Mouse (Mus musculus) testis, postnatal 14 days (tissue): ENCODE results near the gene Yipf1.
"Not testable (repeated sequence)": the region's sequence is repeated elsewhere in the genome, so short reads cannot be mapped to it uniquely, and the experiment has no call there.

Source experiments
- DNase-seq: peaks from one replicate; pipeline ENCODE4 v3.0.0; 2021; ENCODE audit warnings: low spot score

Gene Yipf1

GRCm38 (mm10) chr4:107323113-107323512 lies 8.9 kb downstream of the Yipf1 start:
- DNase-seq, result no peak

DNA sequence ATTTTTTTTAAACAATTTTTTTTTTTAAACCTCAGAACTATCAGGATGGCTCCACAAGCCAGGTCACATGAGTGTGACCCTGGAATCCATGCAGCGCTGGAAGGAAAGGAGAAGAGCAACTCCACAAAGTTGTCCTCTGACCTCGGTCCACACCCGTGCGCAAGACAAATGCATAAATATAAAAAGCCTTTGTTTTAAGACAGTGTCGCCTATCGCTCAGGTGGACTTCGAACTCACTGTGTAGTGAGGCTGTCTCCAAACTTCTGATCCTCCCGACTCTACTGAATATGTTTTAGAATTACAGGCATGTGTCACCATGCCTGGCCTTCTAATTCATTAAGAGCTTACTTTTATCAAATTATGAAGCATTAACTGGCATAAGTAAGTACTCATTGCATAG lies 14.4 kb downstream of the Yipf1 start:
- DNase-seq, result no peak

DNA sequence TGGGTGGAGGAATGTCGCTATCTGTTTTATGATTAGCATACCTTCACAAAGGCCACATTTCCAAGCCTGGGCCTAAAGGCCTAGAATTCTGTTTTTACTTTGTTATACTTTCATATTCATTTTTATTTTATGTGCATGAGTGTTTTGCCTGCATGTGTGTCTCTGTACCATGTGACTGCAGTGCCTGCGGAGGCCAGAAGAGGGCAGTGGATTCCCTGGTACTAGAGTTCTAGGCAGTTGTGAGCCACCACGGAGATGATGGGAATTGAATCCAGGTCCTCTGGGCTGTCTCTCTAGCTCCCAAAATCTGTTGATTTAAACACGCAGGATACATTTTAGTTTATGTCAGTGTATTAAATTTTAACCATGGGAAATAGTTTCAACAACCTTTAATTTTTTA lies 19.4 kb downstream of the Yipf1 start:
- no peak for DNase-seq

DNA sequence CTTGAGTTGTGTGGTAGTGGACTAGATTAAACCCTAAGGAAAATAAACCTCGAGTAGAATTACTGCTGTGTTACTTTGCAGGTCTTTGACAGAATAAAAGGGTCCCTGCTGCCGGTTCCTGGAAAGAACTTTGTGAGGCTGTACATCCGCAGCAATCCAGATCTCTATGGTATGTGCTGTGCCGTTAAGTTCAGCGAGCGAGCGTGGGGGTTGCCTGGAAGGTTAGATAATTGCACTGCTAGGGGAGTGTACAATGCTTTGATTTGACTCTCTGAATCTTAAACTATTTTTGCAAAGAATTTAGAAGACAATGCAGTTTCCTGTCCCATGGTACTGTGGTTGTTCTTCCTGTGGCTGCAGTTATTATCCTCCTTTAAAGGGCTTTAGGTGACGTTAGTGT lies 22.2 kb downstream of the Yipf1 start:
- peak; percentile 24 for DNase-seq

DNA sequence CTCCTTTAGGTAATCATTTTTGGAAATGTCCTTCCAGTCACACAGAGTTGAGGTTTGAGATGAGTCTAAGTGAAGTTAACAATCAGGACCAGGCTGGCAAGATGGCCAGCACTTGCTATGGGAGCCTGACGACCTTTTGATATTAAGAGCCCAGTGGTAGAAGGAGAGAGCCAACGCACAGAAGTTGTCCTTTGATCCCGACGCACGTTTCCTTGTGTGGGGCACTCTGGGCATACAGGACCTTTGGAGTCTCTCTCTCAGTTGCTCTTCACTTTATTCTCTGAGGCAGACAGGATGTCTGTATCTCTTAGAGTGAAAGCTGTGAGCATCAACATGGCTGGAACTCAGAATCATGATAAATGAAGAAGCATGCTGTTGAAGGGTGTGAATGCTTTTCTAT lies 23.3 kb downstream of the Yipf1 start:
- no peak for DNase-seq

GRCm38 (mm10) chr4:107341354-107341753 lies 27.2 kb downstream of the Yipf1 start:
- no peak for DNase-seq

DNA sequence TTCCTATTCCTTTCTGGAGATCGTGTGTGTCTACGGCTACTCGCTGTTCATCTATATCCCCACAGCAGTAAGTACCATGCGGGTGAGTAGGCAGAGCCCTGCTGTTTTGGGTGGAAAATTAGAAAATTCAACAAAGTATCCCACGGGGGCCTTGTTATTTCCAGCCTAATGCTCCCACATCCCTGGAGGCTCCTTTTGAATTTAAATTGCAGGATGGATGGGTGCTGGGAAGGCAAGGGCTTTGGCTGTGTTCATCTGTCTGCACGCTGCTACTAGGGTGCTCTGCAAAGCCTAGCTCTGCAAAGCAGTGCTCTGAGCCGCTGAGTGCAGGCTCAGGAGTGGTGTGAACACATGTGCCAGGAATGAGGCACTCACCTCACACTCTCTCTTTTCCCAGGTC lies 30.4 kb downstream of the Yipf1 start:
- DNase-seq, result no peak

- DNase-seq, result no peak
Observed at GRCm38 (mm10) chr4:107347221-107347620, 33.1 kb downstream of the Yipf1 start.

DNA sequence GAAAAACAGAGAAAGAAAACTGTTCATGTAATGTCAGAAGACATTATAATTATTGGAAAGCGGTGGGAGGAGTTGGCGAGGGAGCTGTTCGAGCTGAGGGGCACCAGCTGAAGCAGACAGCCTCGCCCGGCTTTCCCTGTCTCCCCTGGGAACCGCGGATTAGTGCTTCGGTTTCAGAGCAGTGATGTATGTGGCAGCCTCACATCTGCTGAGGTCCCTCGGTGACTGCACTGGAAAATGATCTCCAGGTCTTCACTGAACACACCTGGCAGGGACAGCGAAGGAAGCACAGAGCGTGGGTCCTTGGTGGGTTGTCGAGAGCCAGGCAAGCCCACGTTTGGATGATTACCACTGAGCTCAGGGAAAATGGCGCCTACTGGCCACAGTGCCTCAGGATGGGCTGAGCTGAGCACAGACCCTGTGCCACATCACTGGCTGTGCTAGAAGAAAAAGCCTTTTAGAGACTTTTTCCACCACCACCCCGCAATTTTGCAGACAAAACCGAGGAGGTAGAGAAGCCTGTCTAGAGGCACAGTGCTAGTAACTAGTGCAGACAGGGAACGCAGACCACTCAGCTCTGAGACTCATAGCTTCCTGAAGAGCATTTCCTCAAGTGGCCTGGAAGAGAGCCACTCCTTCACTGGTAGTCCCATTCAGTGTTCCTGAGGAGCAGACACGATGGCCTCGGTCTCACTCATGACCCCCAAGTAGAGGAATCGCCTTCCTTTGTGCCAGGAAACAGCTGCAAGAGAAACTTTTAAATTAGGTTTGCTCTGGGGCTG lies 34.6 kb downstream of the Yipf1 start:
- no peak for DNase-seq

DNA sequence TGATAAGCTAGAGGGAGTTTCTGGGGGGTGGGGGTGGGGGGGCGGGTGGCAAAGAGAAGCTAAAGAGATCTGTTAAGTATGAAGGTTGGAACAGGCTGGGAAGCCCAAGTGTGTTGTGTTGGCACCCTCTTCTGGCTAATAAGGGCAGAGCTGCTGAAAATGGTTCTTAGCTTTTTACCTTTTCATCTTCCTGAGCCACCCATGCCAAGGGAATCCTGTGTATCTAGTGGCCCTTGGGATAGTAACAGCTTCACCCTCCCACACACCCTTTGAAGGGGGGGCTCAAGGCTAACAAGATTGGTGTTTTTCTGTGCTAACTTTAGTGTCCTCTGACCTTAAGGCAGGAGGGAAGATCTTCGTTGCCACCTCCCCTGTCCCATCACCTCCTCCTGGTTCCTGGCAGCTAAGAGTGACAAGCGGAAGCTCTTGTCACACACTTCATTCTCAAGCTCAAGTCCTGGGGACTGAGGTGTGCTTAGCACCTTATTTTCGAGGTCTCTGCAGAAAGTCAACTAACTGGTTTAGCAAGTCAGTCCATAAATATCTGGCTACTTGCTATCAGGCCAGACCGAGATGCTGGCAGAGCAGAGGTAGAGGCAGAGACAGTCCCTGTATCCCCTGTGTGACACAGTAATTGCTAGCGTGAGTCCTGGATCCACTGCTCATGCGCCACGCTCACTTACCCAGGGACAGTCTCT lies 35.3 kb downstream of the Yipf1 start:
- peak; percentile 61 for DNase-seq

DNA sequence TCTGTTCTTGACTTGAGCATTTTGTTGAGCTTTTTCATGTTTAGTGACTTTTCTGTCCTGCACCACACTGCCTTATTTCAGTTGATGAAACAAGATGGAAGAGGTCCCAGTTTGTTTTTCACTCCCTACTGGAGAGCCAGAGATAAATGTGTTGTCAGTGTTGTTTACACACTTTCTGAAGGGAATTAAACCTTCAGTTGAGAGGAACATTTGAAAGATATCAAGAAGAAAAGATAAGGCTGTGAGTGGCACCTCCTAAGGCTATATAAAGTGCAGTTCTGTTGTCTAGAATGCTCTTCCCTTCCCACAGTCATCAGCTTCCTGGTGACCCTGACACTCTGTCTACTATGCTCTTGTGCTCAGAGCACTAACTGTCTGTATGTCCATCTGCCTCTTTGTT lies 37.2 kb downstream of the Yipf1 start:
- no peak for DNase-seq

GRCm38 (mm10) chr4:107353612-107354011 lies 39.4 kb downstream of the Yipf1 start:
- no peak for DNase-seq

- no peak for DNase-seq
Observed at GRCm38 (mm10) chr4:107354126-107354525, 40.0 kb downstream of the Yipf1 start.

- no peak for DNase-seq
Observed at GRCm38 (mm10) chr4:107354543-107354942, 40.4 kb downstream of the Yipf1 start.

GRCm38 (mm10) chr4:107357172-107357571 lies 43.0 kb downstream of the Yipf1 start:
- not testable (repeated sequence) for DNase-seq

- no peak for DNase-seq
Observed at GRCm38 (mm10) chr4:107358460-107358859, 44.3 kb downstream of the Yipf1 start.

DNA sequence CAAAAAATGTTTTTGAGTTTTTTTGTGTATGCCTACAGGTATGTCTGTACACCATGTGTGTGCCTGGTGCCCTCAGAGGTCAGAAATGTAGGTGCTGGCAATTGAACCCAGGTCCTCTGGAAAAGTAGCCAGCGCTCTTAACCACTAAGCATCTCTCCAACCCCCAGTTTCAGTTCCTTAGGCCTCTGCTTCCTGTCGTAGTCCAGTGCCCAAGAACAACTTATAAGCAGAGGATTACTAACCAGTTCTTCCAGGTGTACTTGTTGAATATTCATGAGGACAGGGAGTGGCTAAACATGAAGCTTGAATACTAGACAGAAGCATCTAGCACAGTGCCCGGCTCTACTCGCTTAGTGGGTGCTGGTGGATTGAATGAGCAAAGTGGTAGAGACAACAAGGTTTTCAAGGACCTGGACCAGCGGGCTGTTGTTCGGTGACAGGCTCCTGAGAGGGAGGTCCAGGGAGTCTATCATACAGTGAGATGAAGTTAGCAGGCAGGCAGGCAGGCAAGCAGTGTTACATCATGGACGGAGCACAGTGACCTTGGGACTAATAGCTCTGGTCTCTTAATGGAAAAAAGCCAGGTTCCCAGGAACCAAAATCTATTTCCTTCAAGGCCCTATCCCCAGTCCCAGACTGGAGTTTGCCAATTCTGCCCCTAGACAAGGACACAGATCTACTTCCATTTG lies 46.4 kb downstream of the Yipf1 start:
- DNase-seq, result peak; percentile 53

GRCm38 (mm10) chr4:107362755-107363154 lies 48.6 kb downstream of the Yipf1 start:
- DNase-seq, result no peak

GRCm38 (mm10) chr4:107363573-107363972 lies 49.4 kb downstream of the Yipf1 start:
- DNase-seq, result no peak

DNA sequence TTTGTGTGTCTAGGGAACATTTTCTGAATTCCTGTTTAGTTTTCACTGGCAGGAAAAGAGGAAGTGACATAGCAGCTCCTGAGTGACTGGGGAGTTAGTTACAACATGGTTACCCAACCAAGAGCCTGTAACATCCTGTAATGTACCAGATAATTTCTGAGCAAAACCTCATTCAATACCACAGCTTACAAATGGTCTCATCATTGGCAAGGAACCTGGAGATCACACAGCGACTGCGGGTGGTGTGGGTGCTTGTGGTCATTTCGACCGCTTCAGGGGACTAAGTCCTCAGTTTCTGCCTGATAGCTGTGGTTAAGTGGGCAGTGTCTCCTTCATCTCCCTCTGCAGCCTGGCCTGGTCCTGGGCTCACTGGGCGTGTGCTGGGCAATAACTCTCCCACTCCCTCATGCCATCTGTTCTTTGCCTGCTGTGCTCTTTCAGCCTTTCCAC lies 50.1 kb downstream of the Yipf1 start:
- no peak for DNase-seq

- DNase-seq, result not testable (repeated sequence)
Observed at GRCm38 (mm10) chr4:107366408-107366807, 52.2 kb downstream of the Yipf1 start.

DNA sequence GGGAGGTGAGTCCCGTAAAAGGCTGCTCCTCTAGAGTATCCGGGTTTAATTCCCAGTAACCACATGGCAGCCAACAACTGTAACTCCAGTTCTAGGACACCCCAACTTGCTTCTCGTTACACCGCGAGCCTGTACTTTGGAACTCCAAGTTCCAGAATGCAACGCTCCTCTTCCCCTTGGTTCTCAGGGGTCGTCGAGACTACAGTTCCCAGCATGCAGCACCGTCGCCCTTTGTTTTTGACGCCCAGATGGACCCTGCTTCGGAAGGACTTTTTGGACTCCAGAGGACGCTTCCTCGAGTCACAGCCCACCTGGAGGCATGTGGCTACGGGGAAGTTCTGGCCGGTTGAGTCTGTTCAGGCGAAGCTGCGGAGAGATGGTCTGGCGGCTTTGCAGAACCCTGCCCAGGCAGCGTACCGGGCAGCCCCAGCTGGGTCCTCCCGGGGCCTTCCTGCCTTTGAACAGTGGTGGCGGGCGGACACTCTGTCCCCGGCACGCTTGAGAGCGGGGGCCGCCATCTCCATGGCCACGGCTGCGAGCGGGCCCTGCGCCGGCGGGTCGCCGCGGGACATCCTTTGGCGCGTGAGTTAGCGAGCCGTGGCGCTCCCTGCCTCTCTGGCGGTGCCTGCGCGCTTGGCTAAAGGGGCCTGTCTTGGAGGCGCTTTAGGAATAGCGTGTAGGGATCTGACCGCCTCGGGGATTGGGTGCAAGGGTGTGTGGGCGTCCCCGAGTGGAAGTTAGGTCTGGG lies 53.6 kb downstream of the Yipf1 start, which contains the start of gene Ndc1:
Ndc1 (plus strand) TSS at position 218 of the 748 bp plus-strand sequence.
- DNase-seq, result peak; percentile 87
